Mouse (Mus musculus): ENCODE measurements around the gene Gm572.

Gene Gm572

DNA sequence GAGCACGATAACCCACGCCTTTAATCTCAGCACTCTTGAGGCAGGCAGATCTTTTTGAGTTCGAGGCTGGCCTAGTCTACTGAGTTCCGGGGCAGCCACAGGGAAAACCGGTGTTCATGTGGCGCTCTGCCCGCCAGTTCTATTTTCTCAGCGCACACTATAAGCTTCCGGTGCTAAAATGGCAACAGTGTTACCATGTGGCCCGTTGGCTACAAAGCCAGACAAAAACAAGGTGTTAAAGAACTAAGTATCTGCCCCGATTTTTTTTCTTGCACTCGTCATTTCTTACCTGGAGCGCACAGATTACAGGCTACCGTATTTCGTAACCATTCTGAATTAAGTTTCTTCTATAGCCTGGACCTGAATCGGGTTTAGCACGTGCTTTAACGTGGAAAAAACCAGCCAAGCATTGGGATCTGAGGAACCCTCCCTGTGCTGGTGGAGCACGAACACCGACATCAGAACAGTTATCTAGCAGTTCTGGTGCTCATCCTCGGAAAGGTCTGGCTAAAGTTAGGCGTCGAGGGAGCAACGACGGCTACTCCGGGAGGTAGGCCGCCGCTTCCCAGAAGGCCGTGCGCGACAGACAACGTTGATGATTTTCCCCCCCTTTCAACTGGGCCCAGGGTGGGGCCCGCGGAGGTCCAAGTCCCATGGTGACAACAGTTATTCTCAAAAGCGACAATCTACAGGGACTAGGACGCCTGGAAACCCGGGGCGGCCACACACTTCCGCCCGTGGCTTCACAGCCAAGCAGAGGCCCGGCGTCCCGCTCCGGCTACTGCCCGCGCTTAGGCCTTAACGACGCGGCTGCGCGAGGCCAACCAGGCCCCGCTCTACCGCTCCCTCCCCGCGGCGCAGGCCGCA lies 17.1 kb upstream of the Gm572 start:
- DNase-seq (ENCODE audit: inconsistent ontology term): no peak

DNA sequence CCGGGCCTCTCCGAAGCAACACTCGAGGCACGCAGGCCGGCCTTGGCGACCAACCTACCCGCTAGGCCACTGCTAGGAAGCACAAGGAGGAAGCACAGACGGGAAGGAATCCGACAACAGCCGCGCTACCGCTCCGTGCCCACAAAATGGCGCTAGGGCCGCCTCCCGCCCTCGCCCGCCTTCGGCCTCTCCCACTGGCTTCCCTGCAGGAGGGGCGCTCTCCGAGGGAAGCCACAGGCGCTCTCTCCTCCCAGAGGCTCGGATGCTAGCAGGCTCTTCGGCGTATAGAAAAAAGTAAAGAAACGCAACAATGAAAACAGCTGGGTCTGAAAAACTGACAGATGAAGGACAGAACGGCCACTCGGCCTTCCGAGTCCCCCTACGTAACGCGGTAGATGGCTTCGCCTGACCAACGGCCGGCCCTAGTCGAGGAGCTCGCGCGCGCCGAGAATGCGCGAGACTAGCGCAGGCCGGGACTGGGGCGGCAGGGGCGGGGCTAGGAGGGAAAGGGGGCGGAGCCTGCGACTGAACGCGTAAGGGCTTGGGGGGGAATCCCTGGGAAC lies 16.4 kb upstream of the Gm572 start, which contains the start of gene Tardbp:
Tardbp (minus strand) TSS at position 397 of the 563 bp plus-strand sequence.
- peak; percentile 96 for DNase-seq (ENCODE audit: inconsistent ontology term)

DNA sequence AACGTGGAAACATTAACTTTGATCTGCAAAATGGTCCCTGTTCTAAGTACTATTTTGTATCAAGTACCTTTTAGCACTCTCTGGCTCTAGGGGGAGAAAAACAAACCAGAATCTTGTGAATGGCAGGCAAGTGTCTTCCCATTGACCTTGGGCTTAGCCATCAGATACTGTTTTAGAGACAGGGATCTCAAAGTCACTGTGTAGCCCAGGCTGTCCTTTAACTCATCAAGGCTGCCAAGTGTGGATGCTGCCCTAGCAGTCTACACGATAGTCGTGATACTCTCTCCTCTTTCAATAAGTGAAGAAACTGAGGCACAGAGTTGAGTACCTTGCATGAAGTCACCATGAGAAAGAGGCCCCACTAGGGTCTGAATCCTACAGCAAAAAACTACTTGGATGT lies 15.9 kb upstream of the Gm572 start:
- DNase-seq (ENCODE audit: inconsistent ontology term): no peak

DNA sequence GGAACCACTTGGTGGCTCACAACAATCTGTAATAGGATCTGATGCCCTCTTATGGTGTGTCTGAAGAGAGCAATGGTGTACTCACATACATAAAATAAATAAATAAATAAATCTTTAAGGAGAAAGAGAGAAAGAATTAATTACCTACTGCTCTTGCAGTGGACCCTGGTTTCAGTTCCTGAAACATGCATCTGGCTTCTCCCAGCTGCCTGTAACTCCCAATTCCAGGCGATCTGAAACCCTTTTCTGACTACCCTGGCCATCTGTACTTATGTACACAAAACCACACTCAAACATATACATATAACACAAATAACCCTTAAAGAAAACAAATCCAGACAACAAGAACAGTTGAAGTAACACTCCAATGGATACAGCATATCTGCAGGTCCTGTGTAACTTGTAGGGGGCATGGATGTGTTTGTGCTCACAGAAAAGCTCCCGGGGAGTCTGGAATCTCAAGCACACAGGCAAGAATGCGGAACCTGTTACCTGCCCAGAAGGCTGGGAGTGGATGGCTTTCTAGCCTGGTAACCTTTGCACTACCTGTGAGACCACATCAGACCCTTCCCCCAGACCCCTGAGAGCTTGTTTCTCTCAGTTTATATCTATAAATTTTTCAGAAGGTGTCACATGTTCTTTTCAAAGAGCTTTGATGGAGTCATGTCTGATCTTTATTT lies 11.0 kb upstream of the Gm572 start:
- DNase-seq (ENCODE audit: inconsistent ontology term): no peak

DNA sequence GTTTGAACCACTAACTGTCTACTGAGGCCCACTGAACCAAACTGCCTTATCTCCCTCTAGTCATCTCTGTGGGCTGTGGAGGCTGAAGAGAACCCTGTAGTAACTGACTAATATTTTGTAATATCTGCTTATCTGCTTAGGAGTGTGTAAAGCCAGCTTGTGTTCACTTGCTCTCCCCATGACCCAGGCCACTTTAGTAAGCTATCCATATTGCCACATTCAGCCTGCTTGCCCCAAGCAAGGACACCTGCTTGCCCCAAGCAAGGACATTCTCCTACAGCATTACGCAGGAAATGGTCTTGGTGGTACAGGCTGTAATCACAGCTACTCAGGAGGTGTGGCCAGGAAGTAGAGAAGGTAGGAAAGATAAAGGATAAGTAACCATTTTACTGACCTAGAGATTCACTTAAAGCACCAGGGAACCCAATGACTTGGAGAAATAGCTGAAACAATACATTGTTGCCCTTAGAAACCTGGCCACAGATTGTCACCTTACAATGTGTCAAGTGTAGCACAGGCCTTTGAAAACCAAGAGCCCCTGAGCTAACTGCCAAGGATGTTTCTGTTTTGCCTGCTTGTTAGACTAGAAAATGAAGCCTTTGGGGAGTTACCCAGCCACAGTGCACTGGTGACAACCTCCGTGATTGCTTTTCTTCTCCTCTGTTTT lies 9.6 kb upstream of the Gm572 start:
- no peak for DNase-seq (ENCODE audit: inconsistent ontology term)

DNA sequence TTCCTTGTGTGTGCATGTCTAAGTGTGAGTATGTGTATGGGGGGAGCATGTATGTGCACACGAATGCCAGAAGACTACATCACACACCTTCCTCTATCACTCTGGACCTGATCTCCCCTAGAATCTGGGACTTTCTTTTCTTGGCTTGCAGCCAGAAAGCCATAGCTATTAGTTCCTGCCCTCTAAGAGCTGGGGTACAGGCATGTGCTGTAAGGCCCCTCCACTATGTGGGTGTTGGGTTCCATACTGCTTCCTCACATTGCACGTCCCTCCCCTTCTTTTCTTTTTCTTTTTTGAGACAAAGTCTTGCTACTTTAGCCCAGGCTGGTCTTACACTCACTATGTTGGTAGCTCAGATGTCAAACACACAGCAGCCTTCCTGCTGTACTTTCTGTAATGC lies 7.8 kb upstream of the Gm572 start:
- no peak for DNase-seq (ENCODE audit: inconsistent ontology term)

DNA sequence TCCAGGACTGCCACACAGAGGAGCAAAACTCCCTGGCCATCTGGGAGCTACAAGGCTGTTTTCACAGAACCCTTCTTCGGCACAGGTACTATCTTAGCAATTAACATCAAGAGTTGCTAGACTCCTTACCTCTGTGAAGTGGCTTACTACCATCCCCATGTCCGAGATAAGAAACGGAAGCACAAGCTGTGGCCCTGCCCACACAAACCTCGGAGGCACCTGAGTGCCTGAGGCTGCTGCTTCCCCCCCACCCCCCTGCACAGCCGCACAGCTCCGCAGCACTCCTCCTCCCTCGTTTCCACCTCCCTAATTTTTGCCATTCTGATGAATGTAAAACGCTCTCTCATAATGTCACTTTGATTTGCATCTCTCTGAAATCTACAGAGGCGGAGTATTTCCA lies 4.8 kb upstream of the Gm572 start:
- DNase-seq (ENCODE audit: inconsistent ontology term): no peak

DNA sequence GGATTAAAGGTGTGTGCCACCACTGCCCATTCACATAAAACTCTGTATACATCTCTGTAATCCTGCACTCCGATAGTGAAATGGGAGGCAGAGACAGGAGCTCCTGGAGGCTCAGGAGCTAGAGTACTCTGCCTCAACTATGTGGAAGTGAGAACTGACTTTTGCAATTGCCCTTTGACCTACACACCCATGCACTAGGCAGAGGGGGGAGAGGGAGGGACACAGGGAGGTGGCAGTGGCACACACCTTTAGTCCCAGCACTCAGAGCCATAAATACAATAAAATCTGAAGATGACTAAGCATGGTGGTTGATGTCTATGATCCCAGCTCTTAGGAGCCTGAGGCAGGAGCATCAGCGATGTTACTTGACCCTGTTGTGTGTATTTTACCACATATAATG lies 3.7 kb upstream of the Gm572 start:
- DNase-seq (ENCODE audit: inconsistent ontology term): no peak

DNA sequence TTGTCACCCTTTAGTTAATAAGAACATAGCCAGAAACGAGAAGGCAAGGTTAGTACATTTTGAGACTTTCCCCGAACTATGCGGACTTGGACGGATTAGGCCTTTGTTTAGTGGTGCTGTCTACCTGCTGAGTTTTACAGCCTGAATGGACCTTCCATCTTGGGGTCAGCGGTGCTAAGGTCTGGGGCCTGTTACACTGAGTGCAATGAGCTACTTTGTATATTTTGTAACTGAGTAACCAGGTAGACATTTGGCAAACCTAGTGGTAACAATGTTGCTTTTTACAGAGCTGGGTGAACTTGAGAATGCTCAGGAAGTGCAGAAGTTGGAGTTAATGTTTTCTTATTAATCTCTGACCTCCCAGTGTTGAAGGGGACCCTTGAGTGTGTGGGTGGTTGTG lies 2.0 kb upstream of the Gm572 start:
- DNase-seq (ENCODE audit: inconsistent ontology term): no peak

DNA sequence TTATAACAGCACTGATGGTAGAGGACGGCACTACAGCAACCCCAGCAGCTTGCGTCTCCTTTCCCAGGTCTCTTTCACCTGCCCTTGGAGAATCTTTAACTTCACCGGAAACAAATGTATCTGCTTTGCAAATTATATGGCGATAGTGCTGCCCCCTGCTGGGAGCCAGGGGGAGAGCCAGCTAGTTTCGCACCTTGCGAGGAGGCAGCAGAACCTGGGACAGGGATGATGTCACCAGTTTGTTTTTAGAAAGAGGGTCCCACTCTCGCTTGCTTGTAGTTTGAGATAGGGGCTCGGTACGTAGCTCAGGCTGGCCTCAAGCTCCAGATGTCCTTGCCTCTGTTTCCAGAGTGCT lies 1.0 kb downstream of the Gm572 start:
- DNase-seq (ENCODE audit: inconsistent ontology term): peak; percentile 26

DNA sequence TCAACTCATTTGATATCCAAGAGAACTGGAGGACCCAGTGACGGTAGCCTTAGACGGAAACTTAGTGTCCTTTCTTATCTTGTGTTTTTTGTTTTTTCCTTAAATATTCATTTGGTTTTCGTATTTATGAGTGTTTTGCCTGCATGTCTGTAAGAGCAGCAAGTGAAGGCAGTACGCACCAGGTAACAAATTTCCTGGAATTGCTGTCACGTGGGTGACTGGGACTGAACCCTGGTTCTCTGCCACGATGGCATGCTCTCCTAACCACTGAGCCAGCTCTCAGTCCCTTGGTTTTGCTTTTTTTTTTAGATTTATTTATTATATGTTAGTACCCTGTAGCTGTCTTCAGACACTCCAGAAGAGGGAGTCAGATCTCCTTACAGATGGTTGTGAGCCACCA lies 1.8 kb downstream of the Gm572 start:
- DNase-seq (ENCODE audit: inconsistent ontology term): no peak

DNA sequence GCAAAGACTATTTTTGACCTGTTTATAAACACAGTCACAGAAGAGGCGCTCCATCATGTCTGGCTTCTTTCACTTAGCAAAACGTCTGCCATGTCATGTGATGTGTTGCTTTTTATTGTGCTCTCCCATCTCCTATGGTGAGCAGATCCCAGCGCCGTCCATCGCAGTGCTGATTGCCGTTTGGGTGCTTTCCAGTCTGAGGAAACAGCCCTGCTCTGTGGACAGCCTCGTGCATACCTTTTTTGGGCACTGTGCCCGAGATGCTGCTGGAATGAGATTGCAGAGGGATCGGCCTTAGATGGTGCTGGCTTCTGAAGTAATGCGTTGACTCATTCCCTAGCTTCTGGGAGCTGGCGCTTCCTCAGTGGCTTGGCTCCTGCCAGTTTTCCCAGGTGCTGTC lies 3.5 kb downstream of the Gm572 start:
- peak; percentile 65 for DNase-seq (ENCODE audit: inconsistent ontology term)

DNA sequence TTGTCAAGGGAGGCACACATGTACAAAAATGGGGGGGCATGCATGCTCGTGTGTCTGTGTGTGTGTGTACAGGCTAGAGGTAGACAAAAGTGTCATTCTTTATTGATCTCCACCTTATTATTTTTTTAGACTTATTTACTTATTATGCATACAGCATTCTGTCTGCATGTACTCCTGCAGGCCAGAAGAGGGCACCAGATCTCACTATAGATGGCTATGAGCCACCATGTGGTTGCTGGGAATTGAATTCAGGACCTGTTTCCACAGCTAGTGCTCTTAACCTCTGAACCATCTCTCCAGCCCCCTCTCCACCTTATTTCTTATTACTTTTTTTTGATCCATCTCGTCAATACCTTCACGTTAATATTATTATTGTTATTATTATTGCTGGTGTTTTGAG lies 6.2 kb downstream of the Gm572 start:
- DNase-seq (ENCODE audit: inconsistent ontology term): no peak

DNA sequence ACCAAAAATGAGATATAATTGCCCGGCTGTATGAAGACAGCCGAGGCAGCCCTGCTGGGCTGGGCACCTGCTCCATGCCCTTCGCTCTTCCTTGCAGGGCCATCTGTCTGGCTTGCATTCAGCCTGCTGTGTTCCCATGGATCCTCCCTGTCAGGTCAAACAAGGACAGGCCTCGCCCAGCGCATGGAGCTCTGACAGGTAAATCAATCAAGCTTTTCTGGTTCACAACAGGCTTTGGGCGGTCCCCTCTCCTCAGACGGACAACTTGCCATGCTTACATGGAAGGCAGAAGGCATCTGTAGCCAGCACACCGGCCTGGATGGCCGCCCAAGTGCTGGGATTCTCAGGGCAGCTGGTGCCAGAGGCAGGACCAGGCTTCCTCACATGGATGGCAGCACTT lies 7.9 kb downstream of the Gm572 start:
- DNase-seq (ENCODE audit: inconsistent ontology term): no peak

DNA sequence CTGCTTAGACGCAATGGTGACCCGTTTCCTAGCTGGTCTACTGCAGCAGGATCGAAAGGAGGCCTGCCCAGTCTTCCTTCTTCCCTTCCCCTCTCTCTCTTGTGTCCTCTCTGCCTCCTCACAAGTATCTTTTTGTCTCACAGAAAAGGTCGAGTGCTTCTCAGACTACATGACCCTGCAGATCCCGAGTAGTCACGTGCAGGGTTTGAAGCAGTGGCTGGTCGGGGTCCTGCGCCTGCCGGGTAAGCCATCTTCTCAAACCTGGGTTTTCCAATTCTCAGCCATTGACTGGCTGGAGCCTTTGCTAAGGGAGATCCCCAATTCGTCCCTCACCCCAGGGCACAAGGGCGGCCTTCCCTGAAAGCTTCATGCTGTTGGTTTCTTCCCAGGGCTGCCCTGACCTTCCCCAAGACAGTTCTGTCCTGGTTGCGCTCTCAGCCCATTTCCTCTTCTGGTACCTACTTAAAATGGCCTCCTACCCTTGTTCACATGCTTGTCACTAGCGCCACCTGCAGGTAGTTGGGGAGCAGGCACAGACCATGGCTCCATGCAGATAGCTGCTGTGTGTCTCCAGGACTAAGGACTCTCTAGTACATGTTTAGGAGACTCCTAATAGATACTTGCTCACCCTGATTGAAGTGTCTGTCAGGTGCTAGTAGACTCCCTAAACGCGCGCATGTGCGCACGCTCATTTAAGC lies 11.7 kb downstream of the Gm572 start:
- no peak for DNase-seq (ENCODE audit: inconsistent ontology term)

DNA sequence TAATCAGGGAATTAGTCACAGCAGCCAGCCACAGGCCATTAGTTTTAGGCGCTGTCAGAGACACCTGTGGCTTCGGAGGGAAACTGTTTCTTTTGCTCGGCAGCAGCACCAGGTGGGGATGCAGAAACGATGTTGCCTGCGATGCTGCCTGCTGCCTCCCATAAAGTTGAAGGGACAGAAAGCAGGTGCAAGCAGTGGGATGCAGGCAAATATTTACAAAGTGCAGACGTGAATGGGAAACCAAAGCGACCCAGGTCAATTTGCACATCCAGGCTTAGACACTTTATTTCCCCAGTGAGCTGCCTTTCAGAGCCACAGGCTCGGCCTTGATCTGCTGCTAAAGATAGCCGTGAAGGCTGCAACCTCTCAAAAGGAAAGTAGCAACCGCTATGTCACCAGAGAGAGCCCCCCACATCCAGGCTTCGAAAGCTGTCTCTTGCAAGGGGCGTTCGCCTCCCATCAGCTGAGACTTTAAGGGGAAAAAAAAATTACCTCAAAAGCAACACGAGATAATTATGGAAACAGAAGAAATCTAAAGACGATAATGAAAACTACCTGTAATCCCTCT lies 13.7 kb downstream of the Gm572 start:
- no peak for DNase-seq (ENCODE audit: inconsistent ontology term)

DNA sequence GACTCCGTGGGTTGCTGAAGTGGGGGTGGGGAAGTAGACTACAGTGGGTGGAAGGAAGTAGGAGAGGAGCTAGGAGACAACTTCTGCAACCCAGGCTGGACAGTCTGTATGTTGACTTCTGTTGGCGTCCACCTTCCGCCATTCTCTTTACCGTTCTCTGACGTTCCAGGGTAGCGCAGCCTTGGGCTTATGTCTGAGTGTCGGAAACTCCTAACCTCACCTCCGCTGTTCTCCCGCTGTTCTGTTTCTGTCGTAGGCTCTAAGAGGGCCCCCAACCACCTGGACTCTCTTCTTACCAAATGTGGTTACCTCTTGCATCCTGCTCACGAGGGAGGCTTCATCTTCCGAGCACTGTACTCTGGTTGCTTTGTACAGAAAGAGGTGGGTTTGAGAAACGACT lies 14.7 kb downstream of the Gm572 start:
- DNase-seq (ENCODE audit: inconsistent ontology term): no peak

DNA sequence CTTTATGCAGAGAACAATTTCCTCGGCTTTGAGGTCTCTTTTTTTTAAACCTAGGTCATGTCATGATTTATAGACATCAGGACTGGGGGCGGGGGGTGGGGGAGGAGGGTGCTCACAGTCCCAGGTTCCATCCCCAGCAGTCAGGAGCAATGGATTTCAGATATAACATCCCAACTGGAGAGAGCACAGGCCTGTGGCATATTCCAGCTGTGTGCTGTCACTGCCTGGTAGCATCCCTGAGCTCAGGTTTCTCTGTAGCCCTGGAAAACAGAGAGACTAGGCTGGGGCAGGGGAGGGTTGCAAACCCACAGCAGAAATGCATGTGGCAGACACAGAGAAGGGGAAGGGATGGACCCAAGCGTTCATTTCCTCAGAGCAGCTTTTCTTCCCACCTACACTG lies 17.1 kb downstream of the Gm572 start:
- no peak for DNase-seq (ENCODE audit: inconsistent ontology term)

DNA sequence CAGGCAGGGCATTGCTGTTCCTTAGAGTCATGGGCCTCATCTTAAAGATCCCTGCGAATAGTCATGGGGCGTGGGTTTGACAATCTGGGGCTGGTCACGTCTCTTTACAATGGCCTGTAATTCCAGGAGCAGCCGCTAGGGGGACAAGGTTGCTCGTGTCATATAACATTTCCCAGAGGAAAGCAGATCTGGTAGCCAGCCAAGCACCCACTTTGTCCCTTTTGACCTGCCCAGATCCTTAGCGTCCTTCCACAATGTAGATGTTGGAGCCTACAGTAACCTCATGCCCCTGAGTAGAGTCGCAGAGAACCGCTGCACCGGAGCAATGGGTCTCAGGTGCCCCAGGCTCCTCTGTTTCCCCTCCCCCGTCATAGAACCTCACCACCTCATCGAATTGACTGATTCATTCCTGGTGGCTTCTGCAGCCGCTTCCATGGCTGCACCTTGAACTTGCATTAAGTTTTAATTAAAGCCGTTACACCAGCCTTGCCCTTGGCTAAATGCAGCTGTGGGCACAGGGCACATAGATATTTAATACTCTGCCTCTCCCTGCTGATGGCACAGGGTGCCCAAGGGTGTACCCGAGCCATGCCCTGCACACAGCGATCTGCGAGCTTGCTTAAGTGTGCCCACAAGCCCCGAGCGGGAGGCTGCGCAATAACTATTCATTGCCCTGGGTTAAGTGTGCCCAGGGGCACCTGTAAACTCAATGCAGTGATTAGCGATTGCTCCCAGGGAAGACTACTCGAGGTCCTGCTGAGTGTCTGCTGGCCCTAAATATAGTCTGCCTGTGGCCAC lies 19.2 kb downstream of the Gm572 start:
- peak; percentile 37 for DNase-seq (ENCODE audit: inconsistent ontology term)

DNA sequence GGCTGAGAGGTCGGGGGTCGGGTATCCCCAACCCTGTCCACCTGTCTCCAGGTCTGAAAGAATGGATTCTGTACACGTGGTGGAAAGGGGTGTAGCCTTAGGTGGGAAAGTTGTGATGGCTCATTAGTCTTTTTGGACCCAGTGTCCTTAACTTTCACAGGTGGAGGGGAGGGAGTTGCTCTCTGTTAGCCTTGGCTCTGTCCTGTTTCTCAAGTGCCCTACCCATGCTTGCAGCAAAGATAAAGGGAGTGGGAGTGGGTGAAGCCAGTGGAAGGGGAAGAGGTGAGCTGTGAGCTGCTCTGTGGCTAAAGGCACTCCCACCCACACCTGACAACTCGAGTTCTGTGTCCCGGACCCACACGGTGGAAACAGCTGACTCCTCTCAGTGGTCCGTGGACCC lies 20.2 kb downstream of the Gm572 start:
- DNase-seq (ENCODE audit: inconsistent ontology term): no peak

DNA sequence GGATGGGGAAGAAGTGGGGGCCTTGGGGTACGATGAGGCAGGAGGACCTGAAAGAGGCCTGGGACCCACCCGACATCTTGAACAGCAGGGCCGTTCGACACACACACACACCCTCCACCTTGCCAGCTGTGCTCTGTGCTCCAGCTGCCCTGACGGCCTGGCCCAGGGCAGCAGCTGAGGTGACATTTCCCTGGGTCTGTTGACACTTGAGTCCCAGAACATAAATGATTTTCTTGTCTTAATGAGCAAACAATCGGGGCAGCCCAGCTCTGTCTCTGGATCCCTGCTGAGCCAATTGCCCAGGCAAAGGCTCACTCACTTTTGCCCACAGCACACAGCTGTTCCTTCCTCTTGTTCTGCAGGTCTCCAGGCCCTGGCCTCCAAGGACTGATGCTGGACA lies 20.9 kb downstream of the Gm572 start:
- no peak for DNase-seq (ENCODE audit: inconsistent ontology term)
